Mouse (Mus musculus) testis, adult 2 months (tissue): Measurements from ENCODE around the gene Klri2. TPM values are rescaled to one million over a fixed set of nuclear protein-coding genes. Genes with fewer than 3 reads are reported as not detected.
"Not testable (repeated sequence)": the region's sequence is repeated elsewhere in the genome, so short reads cannot be mapped to it uniquely, and the experiment has no call there.

Experiments used
- H3K27ac ChIP-seq: fragments of 200-500 bp; 2 replicates; pipeline ENCODE4 v1.5.1; 2012; ENCODE audit warnings: low read depth, low read length; ENCODE audit not compliant: control insufficient read depth, insufficient read depth
- H3K27me3 ChIP-seq: fragments of 200-500 bp; 2 replicates; pipeline ENCODE4 v1.6.1; 2012; ENCODE audit warnings: mild to moderate bottlenecking, low read length, moderate library complexity; ENCODE audit not compliant: control insufficient read depth, insufficient read depth
- H3K36me3 ChIP-seq: fragments of 200-500 bp; 2 replicates; pipeline ENCODE4 v1.6.1; 2012; ENCODE audit warnings: mild to moderate bottlenecking, low read length; ENCODE audit not compliant: control insufficient read depth, insufficient read depth
- H3K4me1 ChIP-seq: fragments of 200-500 bp; 2 replicates; pipeline ENCODE4 v1.6.1; 2012; ENCODE audit warnings: low read length; ENCODE audit not compliant: control insufficient read depth, insufficient read depth
- H3K4me3 ChIP-seq: fragments of 200-500 bp; 2 replicates; pipeline ENCODE4 v1.5.1; 2012; ENCODE audit warnings: low read depth, mild to moderate bottlenecking, low read length, moderate library complexity, mixed read lengths; ENCODE audit not compliant: control insufficient read depth
- CTCF ChIP-seq: fragments of 200-500 bp; IDR thresholded peaks from 2 replicates; pipeline ENCODE4 v1.5.1; 2012; ENCODE audit warnings: low read depth, mild to moderate bottlenecking, inconsistent platforms, low read length, moderate library complexity; ENCODE audit not compliant: control insufficient read depth, insufficient read depth, insufficient replicate concordance
- POLR2A ChIP-seq: fragments of 200-500 bp; IDR thresholded peaks from 2 replicates; pipeline ENCODE4 v1.6.1; 2012; ENCODE audit warnings: low read depth, mild to moderate bottlenecking, inconsistent platforms, low read length, moderate library complexity; ENCODE audit not compliant: control insufficient read depth
- polyA plus RNA-seq: library from polyadenylated mRNA; depleted of rRNA; stranded (reverse); fragments of >200 nt; gene quantifications from 2 replicates; pipeline ENCODE4 v1.2.3, GENCODE M21; 2012; rRNA removed

The Klri2 gene
- polyA plus RNA-seq, 1 experiment, result not detected

DNA sequence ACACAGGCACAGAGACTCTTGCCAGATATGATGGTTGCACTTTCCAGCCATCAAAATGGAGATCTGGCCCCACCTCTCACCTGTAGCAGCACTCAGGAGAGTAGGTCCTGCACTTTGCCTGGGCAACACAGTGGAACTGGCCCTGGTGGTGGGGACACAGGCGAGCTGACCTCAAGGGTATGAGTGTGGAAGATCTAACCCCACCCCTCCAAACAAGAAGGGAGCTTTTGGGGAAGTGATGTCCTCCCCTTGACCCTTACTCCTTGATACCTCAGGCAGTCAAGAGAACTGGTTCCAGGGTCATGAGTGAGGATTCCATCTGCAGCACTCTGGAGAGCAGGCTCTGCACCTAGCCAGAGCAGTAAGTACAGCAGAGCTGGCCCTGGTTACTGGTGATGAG lies 18.9 kb downstream of the Klri2 start:
- Histone ChIP-seq H3K4me3 (no peak overlapping the region), H3K27ac (no peak overlapping the region), H3K4me1 (no peaks in the 10 kb centered on the region), H3K27me3 (no peaks in the 10 kb centered on the region), H3K36me3 (no peaks in the 10 kb centered on the region)
- TF ChIP-seq CTCF, result no peak
- no peak for TF ChIP-seq POLR2A

DNA sequence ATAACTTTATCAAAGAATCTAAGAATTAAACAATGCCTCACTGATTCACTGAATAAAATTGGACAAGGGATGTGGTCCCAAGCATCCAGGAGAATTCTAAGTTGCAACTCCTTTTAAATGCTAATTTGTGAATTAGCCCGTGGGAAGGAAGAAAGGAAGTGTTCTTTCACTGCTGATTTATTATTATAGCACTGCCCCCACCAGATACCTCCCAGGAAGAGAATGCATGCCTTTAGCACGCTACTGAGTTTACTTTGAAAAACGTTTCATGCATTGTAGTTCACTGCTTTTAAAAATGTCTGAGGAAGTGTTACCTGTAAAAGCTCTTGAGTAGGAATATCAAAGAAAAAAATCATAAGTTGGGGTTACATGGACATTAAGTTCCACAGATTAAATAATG lies 19.8 kb downstream of the Klri2 start:
- Histone ChIP-seq H3K4me1 (no peaks in the 10 kb centered on the region), H3K27ac (no peak overlapping the region), H3K27me3 (no peaks in the 10 kb centered on the region), H3K36me3 (no peaks in the 10 kb centered on the region), H3K4me3 (no peak overlapping the region)
- TF ChIP-seq POLR2A (no peak), CTCF (no peak)

DNA sequence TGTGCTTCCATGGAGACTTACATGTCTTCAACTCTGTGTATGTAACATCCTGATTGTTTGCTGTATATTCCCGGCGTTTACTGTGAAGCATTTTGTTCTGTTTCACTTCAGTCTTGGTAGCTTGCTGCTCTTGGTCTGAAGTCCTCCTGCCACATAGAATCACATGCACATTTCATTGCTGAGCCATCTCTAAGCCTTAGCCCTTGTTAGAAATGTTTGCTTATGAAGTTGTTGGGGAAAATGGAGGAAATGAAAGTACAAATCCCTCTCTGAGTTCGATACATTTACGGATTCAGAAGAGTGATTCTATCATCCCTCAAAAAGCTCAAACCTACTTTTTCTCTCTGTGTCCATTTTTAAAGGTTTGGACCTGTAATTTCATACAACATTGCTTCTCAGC lies 23.3 kb downstream of the Klri2 start, which contains the start of gene Klri1:
Klri1 (minus strand) TSS at position 101 of the 400 bp plus-strand sequence.
- no peak within 1 kb of the TSS for H3K27ac ChIP-seq
- H3K4me3 ChIP-seq, result no peak within 1 kb of the TSS
- no peaks in the 10 kb centered on the region for H3K36me3 ChIP-seq
- H3K27me3 ChIP-seq, result no peaks in the 10 kb centered on the region
- H3K4me1 ChIP-seq, result no peaks in the 10 kb centered on the region
- TF ChIP-seq CTCF (no peak), POLR2A (no peak)

DNA sequence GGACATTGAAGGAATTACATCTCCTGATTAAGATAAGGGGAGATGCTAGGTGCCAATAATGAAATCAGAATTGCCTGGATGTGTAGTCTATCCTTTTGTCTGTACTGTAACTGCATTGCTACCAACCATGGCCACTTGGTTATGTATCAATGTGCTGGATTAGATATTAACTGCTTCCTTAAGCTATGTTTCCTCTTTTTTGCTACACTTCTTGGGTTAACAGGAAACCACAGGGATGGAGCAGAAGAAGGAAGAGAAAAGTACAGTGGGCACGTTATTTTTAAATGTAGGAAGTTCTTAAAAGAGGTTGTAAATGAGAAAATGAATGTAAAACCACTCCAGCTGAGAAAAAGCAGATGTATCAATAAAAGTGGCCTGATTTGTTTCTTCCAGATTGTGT lies 26.7 kb downstream of the Klri2 start:
- Histone ChIP-seq H3K4me1 (no peaks in the 10 kb centered on the region), H3K27me3 (no peaks in the 10 kb centered on the region), H3K36me3 (no peaks in the 10 kb centered on the region), H3K27ac (no peak overlapping the region), H3K4me3 (no peak overlapping the region)
- no peak for TF ChIP-seq POLR2A
- TF ChIP-seq CTCF, result no peak

DNA sequence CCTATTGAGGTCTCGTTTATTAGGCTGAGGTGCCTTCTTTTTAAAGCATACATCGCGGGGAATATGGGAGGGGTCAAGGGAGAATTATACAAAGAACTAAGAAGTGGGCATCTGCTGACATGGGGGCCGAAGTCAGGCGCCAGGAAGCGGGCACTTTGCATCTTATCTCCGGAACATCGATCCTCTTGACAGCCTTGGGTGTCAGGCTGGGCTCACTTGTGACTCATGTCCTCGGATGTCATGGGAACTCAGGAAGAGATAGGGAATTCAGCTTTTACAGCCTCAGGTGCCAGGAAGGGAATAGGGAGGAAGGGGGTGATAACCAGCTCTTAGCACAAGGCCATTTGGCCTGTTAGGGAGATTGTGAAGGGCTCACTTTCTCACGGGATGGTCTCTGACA lies 48.8 kb downstream of the Klri2 start:
- not testable (repeated sequence) for H3K27me3 ChIP-seq, H3K4me1 ChIP-seq, H3K27ac ChIP-seq, H3K36me3 ChIP-seq, H3K4me3 ChIP-seq

DNA sequence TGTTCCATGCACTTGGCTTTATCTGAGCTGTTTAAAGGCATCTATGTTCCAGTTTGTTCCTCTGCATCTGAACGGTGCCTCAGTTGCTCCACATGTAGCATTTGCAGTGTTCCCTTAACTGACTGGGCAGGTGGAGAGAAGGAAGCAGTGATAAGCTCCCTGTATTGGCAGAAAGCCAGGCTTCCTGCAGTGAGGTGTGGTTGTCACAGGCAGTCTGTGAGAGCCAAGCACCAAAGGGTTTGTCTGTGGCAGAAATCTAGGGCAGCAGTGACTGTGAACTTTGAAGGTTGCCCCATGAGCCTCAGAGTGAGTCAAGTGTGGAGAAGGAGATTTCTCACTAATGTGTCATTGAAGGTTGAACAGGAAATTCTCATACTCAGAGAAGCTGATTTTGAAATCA lies 59.9 kb downstream of the Klri2 start:
- Histone ChIP-seq H3K27me3 (no peaks in the 10 kb centered on the region), H3K27ac (no peak overlapping the region), H3K36me3 (no peaks in the 10 kb centered on the region), H3K4me1 (no peaks in the 10 kb centered on the region), H3K4me3 (no peak overlapping the region)
- TF ChIP-seq POLR2A (no peak), CTCF (no peak)

Other genes with a start within 250 kb of the Klri2 start
- 0.06 and 0.12 TPM in 2 replicates for gene Olr1, start 233.3 kb downstream of the Klri2 start, polyA plus RNA-seq
- gene Tmem52b, start 227.9 kb downstream of the Klri2 start, polyA plus RNA-seq, result not detected in 2 replicates
- 279 and 296 TPM in 2 replicates for gene Gabarapl1, start 207.3 kb downstream of the Klri2 start, polyA plus RNA-seq
- 0.14 TPM in 2 replicates for gene Klre1, start 162.6 kb downstream of the Klri2 start, polyA plus RNA-seq
- not detected in 2 replicates for gene Klrd1, start 148.7 kb downstream of the Klri2 start, polyA plus RNA-seq
- not detected in 2 replicates for gene Klrk1, start 116.6 kb downstream of the Klri2 start, polyA plus RNA-seq
- gene Klrc3, start 97.1 kb downstream of the Klri2 start, polyA plus RNA-seq, result not detected in 2 replicates
- not detected in 2 replicates for gene Klrc2, start 79.8 kb downstream of the Klri2 start, polyA plus RNA-seq
- not detected in 2 replicates for gene Klrc1, start 61.5 kb downstream of the Klri2 start, polyA plus RNA-seq
- gene Klri1, start 23.4 kb downstream of the Klri2 start, polyA plus RNA-seq, result not detected in 2 replicates
- not detected in 2 replicates for gene Gm156, start 43.8 kb upstream of the Klri2 start, polyA plus RNA-seq
- not detected in 2 replicates for gene Gm17631, start 122.2 kb upstream of the Klri2 start, polyA plus RNA-seq
- not detected in 2 replicates for gene Klra17, start 136.2 kb upstream of the Klri2 start, polyA plus RNA-seq
- not detected in 2 replicates for gene Klra5, start 177.2 kb upstream of the Klri2 start, polyA plus RNA-seq